Mouse (Mus musculus) MEL (cell line): ENCODE results near the gene Ncapd2.

Experiments used
- CHD1 ChIP-seq: IDR thresholded peaks from 2 replicates; pipeline ENCODE4 v1.6.1; 2012; ENCODE audit warnings: low read depth, mild to moderate bottlenecking, inconsistent platforms, low read length, improper control_type of control experiment
- CTCF ChIP-seq, 3 experiments: IDR thresholded peaks in 2 of 3; conservative IDR thresholded peaks in 1 of 3; 2 replicates each; pipeline ENCODE4 v1.5.1; 2011 to 2012; ENCODE audit warnings: low read length in 3 of 3, low read depth in 2 of 3, mild to moderate bottlenecking in 2 of 3, improper control_type of control experiment in 1 of 3, inconsistent platforms in 1 of 3, mixed read lengths in 1 of 3, moderate library complexity in 1 of 3; ENCODE audit not compliant: control insufficient read depth in 1 of 3, insufficient read depth in 1 of 3, poor library complexity in 1 of 3, severe bottlenecking in 1 of 3
- E2F4 ChIP-seq: IDR thresholded peaks from 2 replicates; pipeline ENCODE4 v1.6.1; 2011; ENCODE audit warnings: low read depth, low read length, improper control_type of control experiment, borderline replicate concordance
- EP300 ChIP-seq, 2 experiments: IDR thresholded peaks; 2 replicates each; pipeline ENCODE4 v1.6.1; 2011; ENCODE audit warnings: improper control_type of control experiment in 2 of 2, low read length in 2 of 2, low read depth in 1 of 2, mild to moderate bottlenecking in 1 of 2
- GABPA ChIP-seq: IDR thresholded peaks from 2 replicates; pipeline ENCODE4 v1.6.1; 2012; ENCODE audit warnings: low read depth, mild to moderate bottlenecking, inconsistent platforms, low read length, improper control_type of control experiment, moderate library complexity
- GATA1 ChIP-seq: IDR thresholded peaks from 2 replicates; pipeline ENCODE4 v1.6.1; 2011; ENCODE audit warnings: low read depth, low read length, improper control_type of control experiment
- MAFK ChIP-seq: IDR thresholded peaks from 2 replicates; pipeline ENCODE4 v1.6.1; 2011; ENCODE audit warnings: low read depth, mild to moderate bottlenecking, low read length, improper control_type of control experiment, borderline replicate concordance
- MXI1 ChIP-seq: IDR thresholded peaks from 2 replicates; pipeline ENCODE4 v1.6.1; 2011; ENCODE audit warnings: mild to moderate bottlenecking, low read depth, low read length, improper control_type of control experiment
- POLR2A ChIP-seq, 2 experiments: IDR thresholded peaks; 2 replicates each; pipeline ENCODE4 v1.6.1; 2011 to 2012; ENCODE audit warnings: low read length in 2 of 2, mild to moderate bottlenecking in 2 of 2, control low read depth in 1 of 2, improper control_type of control experiment in 1 of 2, low read depth in 1 of 2, moderate library complexity in 1 of 2; ENCODE audit not compliant: control insufficient read depth in 1 of 2, insufficient read depth in 1 of 2, poor library complexity in 1 of 2
- POLR2AphosphoS5 ChIP-seq: IDR thresholded peaks from 2 replicates; pipeline ENCODE4 v1.6.1; 2012; ENCODE audit warnings: low read depth, borderline replicate concordance, mild to moderate bottlenecking, inconsistent platforms, low read length, moderate library complexity, mixed read lengths
- TAL1 ChIP-seq: IDR thresholded peaks from 2 replicates; pipeline ENCODE4 v1.6.1; 2012; ENCODE audit warnings: mild to moderate bottlenecking, inconsistent platforms, low read length, moderate library complexity, mixed read lengths
- ZC3H11A ChIP-seq: IDR thresholded peaks from 2 replicates; pipeline ENCODE4 v1.6.1; 2012; ENCODE audit warnings: low read depth, mild to moderate bottlenecking, inconsistent platforms, low read length, improper control_type of control experiment
- ZMIZ1 ChIP-seq: IDR thresholded peaks from 2 replicates; pipeline ENCODE4 v1.6.1; 2012; ENCODE audit warnings: low read depth, mild to moderate bottlenecking, inconsistent platforms, low read length, improper control_type of control experiment, moderate library complexity

DNA sequence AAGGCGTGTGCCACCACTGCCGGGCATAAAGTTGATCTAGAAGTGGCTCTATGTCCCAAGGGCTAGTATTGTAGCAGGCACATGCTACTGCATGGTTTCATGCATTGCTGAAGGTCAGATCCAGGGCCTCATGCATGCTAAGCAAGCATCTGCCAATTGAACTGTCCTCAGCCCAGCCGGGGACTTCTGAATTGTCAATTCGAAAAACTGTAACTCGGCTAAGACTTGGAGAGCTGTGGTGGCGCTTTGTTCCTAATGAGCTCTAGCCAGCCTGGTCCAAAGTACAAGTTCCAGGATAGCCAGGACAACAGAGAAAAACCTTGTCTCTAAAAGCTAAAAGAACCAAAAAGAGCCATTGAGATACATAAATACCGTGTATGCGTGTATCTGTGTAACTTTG is 72.1 kb downstream of the Ncapd2 start:
- TF ChIP-seq POLR2AphosphoS5 = no peak
- TF ChIP-seq GABPA = no peak
- no peak for TF ChIP-seq CTCF (IDR thresholded peaks at IDR 0.05 in 2 of 3, conservative IDR thresholded peaks at IDR 0.05 in 1 of 3; ENCODE audit: control insufficient read depth in 1 of 3, insufficient read depth in 1 of 3, low read depth in 2 of 3, low read length in 3 of 3, poor library complexity in 1 of 3, severe bottlenecking in 1 of 3)
- TF ChIP-seq TAL1 = no peak
- TF ChIP-seq MXI1 = no peak
- TF ChIP-seq POLR2A (IDR thresholded peaks at IDR 0.05; ENCODE audit: control insufficient read depth in 1 of 2, insufficient read depth in 1 of 2, low read depth in 1 of 2, low read length in 2 of 2, poor library complexity in 1 of 2) = no peak
- no peak for TF ChIP-seq ZC3H11A
- TF ChIP-seq GATA1 = no peak
- TF ChIP-seq CHD1 = no peak
- TF ChIP-seq E2F4 = no peak
- TF ChIP-seq EP300 (IDR thresholded peaks at IDR 0.05; ENCODE audit: low read depth in 1 of 2, low read length in 2 of 2) = no peak
- no peak for TF ChIP-seq MAFK
- no peak for TF ChIP-seq ZMIZ1
